Mouse (Mus musculus) B cell, adult 2 months (primary cell): ENCODE data around the gene Elavl4.

Source experiments
- DNase-seq, 2 experiments: peaks; one replicate each; pipeline ENCODE4 v3.0.0; 2022

Gene Elavl4

DNA sequence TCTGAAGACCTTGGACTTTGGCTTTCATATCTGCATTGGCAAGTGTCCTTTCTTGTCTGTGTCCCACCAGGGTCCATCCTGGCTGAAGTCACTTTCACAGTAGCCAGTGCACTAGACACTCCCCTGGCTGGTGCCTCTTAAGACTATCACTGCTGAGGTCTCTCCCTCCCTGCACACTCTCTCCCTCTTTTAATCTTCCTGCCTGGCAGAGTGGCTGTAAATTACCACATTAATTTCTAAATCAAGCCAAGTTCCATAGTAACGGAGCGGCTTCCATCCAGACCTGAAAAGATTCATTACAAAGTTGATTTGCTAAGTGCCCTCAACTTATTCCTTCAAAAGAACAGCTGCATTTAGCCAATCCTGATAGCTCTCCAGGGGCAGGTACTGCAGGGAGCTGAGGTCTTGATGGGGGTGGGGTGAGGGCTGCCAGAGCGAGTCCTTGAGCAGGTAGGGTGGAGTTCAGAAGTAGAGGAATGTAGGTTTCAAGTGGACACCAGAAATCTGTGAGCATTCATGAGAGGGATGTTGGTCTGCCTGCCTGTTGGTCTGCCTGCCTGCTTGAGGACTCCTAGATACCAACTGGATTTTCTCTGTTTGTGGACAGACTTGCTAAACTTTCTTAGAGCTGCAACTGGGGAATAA lies 194.1 kb downstream of the Elavl4 start:
- no peak for DNase-seq

DNA sequence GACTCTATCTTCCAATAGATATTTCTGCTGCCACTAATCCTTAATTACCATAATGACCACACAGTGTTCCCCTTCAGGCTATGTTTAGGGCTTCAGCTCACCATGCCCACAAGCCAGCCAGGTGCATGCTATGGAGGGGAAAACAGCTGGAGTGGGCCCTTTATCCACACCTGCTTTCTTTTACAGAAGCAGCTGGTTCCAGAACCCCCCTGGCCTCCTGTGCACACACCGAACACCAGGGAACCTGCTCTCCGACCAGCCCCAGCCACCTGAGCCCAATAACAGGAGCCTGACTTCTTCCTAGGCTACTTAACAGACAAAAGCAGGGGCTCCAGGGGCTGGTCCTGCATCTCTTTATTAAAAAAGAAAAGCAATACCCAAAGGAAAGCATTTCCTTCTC lies 195.8 kb downstream of the Elavl4 start:
- no peak for DNase-seq
